Mouse (Mus musculus) CD4-positive, CD25-positive, alpha-beta regulatory T cell, adult 2 months (primary cell): ENCODE results near the gene Higd1c.
"Not testable (repeated sequence)": the region's sequence is repeated elsewhere in the genome, so short reads cannot be mapped to it uniquely, and the experiment has no call there.

Experiments used
- DNase-seq: peaks from one replicate; pipeline ENCODE4 v3.0.0-alpha.2; 2012; ENCODE audit warnings: low read depth, low spot score

The Higd1c gene

DNA sequence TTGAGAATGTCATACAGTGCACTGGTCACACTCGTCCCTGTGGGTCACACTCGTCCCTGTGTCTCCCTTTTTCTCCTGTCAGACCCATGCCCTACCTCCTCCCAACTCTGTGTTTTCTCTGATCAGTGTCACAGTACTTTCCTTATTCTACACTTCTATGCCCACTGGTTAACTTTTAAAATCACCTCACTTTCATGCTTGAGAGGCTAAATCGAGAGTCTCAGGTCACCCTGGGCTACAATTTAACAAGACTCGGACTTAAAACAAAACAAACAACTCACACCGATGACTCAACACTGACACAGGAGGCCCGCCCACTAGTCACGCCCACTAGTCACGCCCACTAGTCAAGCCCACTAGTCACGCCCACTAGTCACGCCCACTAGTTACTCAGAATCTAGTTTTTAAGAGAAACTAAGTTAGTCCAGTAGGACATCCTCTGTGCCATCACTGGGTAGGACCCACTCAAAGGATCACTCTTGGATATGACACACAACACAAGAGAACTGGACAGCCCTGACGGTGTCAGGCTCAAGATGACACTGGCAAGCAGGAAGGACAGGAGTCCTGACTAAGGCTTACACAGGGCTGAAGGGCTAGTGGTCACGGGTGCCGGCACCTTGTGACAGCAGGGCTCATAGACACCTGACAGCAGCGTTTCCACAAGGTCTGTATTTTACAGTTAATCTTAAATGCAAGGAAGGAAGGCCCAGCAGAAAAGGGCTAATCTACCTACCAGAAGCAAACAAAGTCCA, 46.8 kb downstream of the Higd1c start:
- peak; percentile 49 for DNase-seq

DNA sequence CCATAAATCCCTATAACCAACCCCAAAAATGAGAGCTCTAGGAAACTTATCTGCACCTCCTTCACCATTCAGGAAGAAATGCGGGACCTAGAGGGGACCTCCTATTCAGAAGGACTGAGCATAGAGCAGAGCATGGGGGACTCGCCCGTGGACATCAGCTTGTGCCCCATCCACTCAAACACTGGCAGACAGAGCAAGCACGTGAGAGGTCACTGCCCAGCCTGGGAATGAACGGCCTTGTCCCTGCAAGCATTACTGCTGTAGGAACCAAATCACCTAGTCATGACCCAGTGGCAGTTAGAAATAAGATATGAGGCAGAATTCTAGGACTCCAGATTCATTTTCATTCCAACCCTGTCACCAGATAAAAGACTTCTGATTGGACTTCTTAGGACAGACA, 47.4 kb downstream of the Higd1c start:
- DNase-seq, result no peak

GRCm38 (mm10) chr15:100413306-100413705, 49.0 kb downstream of the Higd1c start:
- no peak for DNase-seq

DNA sequence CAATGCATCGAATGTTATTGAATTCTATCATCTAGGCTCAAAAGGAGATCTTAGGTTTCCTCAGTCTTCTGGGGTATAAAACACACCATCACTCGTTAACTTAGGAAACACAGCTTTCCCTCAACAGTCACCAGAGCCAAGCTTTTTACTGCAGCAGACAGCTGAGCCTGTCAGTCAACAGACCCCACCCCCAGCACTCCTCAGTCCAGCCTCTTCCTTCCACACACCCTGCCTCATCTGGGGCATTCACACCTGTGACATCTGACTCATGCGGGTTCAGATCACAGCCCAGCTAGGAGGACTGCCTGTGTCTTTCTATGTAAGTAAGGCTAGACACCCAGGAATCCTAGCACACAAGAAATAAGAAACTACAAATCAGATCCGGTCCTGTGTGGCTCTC, 49.7 kb downstream of the Higd1c start:
- DNase-seq, result peak; percentile 57

- DNase-seq, result no peak
Observed at GRCm38 (mm10) chr15:100414942-100415341, 50.6 kb downstream of the Higd1c start.

- DNase-seq, result no peak
Observed at GRCm38 (mm10) chr15:100415684-100416083, 51.3 kb downstream of the Higd1c start.

GRCm38 (mm10) chr15:100417854-100418450, 53.6 kb downstream of the Higd1c start:
- no peak for DNase-seq

- DNase-seq, result peak; percentile 40
Observed at GRCm38 (mm10) chr15:100419311-100419710, 55.0 kb downstream of the Higd1c start.

- peak; percentile 35 for DNase-seq
Observed at GRCm38 (mm10) chr15:100419901-100420745, 55.8 kb downstream of the Higd1c start.

DNA sequence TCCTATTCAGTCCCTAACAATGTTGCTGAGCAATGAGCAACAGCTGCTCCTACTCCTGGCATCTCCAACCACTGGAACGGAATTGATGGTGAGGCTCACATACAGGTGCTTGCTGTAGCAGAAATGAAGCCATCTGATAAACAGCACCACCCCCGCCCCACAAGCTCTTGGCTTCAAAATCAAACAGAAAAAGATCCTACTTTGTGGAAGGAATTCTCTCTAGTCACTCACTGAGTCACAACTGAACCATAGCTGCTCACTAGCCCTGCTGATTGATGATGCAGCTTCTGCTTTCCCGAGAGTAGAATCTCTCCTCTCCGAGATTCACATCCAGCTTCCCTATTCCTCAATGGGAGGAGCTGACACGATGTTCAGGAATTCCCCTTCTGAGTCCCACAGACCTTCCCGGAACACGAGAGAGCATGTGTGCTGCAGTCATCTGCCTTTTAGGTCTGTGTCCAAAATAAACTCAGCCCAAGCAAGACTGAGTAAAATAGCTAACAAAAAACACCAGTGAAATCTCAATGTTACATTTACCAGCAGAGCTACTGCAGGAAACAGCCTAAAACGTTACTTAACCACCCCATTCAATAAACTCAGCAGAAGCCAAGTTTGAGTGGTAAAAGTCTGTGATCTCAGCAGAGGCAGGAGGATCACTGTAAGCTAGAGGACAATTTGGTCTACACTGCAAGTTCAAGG, 56.9 kb downstream of the Higd1c start:
- DNase-seq, result no peak

DNA sequence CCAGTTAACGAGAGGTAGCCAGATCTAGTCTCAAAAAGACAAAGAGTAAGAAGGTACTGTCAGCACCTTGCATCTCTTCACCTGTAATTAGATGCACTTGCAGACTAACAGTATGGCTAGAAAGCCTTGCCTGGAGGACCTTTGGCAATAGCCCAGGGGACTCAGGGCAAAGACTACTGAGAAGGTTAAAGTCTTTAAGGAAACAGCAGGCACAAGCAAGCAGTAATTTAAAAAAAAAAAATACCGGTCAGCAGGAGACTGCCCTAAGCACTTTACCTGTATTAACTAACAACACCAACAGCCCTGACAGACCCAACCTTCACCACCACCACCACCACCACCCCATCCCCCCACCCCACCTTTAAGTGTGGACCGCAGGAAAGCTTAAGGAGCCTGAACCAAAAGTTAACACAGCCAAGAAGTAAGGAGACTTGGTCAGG, 57.4 kb downstream of the Higd1c start, which contains the start of gene Gm5475:
Gene Gm5475, plus strand, starts transcription at position 390 of the 440 bp plus-strand sequence.
- not testable (repeated sequence) for DNase-seq

DNA sequence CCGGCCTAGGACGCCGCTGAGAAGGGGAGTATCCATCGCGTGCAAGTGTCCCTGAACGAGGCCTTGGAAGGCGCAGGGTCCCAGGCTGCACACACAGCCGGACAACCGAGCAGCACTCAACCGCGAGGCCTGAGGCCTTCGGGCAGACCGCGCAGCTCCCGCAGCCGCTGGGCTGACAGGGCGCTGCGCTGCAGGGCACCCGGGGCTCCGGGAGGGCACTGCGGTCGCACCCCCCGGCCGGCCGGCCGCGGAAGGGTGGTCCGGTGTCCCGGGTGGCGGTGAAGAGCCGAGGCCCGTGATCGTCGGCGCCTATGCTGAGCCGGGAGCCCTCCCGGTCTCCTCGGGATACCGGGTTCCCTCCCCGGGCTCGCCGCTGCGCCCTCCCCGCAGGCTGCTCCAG, 58.1 kb downstream of the Higd1c start:
- no peak for DNase-seq

GRCm38 (mm10) chr15:100422899-100423860, 58.8 kb downstream of the Higd1c start:
- DNase-seq, result peak; percentile 95

DNA sequence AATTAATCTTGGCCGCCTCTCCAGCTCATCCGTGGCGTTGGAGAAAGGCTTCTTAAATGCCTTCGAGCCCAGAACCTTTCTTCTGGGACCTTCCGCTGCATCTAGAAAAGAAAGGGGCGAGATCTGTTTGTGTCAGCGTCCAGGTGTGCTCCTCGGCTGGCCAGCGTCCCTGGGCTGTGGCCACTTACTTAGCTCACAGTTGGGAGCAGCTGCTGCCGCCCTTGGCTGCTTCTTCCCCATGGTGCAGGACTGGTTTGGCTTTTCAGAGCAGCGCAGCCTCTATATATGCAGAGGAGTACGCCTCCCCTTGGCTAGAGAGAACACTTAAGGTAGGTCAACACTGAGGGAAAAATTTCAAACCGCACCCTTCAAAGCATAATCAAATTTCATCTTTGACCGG, 59.6 kb downstream of the Higd1c start:
- peak; percentile 49 for DNase-seq

DNA sequence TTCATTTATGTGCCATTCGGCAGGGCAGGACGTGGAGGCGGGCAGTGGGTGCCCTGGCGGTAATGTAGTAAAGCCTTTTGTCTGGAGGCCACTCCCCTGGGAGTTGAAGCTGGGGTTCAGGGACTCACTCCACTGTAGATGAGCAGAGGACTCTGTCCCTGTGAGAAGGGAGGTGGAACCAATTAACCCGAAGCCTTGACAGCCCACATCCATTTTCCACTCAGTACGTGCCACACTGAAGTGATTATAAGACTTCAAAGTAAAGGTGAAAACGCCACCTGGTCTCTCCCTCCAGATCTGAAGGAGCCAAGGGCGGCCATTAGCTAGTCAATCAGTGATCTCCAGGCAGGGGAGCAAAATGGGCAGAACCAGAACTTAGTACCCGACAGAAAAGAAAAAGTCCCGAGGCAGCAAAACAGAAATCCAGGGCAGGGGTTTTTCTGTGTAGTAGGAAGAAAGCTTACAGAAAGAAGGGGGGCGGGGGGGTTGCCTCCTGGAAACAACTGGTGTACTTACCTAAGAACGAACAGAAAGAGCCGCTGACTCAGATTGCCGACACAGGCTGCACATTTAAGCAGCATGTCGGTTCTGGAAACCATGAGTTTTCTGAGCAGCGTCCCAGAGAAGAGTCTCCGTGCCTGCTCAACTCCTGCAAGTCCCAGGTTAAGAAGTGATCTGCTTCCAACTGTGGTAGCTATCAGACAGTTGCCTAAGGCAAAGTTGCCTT, 60.2 kb downstream of the Higd1c start, which contains the start of gene Slc11a2:
Gene Slc11a2, minus strand, starts transcription at position 677 of the 727 bp plus-strand sequence.
- DNase-seq, result peak; percentile 54

DNA sequence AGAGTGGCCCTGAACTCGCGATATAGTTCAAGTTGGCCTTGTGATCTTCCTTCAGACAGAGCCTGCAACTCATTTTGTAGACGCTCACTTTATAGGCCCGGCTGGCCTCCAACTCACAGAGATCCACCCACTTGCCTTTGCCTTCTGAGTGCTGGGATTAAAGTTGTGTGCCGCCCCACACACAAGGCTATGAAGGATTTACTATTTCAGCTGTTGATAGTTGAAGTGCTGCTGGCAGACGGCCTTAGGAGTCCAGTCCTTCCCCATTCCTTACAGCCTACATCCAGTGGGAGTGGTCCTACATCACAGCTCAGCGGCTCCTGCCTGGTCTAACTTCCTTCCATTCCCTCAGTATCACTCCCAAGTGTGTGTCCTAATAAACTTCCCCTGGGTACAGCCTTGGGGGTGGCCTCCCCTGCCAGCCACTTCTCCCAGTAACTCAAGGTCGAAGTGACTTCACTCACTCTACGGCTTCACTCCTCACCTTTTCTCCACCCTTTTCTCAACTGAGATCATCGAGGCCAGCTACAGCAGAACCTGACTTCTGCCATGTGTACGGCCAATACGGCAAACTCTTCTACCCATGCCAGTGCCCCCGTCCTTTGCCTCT, 64.1 kb downstream of the Higd1c start:
- no peak for DNase-seq

DNA sequence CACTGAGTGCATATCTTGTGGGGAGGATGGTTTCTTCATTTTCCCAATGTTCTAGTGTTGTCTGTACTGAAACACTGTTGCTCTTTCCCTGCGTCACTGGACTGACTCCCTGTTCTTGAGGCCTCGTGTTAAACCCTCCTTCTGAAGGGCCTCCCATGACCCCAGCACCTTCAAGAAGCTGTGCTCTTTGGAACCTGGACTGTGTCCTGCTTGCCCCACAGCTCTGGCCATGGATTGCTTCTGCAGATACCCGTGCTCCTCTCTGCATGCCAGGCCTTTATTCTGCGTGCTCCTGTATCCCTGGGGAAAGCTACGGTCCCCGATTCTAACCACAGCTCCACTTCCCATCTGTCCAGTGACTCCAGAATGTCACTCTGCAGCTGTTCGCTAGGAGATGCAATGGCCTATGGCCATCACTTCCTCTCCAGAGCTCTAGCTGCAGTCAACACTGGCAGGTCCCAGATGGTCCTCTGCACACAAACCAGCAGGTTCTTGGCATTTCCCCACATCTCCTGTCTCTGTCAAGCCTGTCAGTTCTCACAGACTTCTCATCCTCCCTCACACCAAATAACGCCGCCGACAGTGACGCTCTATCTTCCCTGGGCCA, 65.7 kb downstream of the Higd1c start:
- DNase-seq, result no peak

- no peak for DNase-seq
Observed at GRCm38 (mm10) chr15:100433234-100433633, 68.9 kb downstream of the Higd1c start.
